Mouse (Mus musculus) stomach, postnatal 0 days (tissue): ENCODE measurements around the gene Atg4a-ps.

Experiments used
- CTCF ChIP-seq: IDR thresholded peaks from 2 replicates; pipeline ENCODE4 v1.5.1; 2016; ENCODE audit warnings: antibody characterized with exemption, low read depth, mild to moderate bottlenecking, moderate library complexity
- EP300 ChIP-seq: optimal IDR thresholded peaks from 2 replicates; pipeline ENCODE3; 2016; ENCODE audit warnings: antibody characterized with exemption

DNA sequence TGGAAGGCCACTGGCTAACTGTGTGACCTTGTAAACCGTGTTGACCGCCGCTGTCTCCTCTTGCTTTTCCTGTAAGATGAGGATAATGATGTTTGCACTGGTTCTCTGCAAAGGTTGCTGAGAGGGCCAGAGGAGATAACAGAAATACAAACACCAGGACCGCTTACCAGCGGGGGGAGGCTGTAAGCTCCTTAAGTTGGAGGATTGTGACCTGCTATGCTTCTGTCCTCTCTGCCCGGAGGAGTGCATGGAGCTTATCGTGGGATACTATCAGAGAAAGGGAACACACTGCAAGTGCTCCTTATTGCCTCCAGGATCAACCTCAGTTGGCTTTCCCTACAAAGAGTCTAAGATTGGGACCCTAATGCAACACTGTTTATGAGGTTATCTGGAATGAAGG lies 26.8 kb upstream of the Atg4a-ps start:
- TF ChIP-seq CTCF (no peak), EP300 (no peak)
